Mouse (Mus musculus) granulocyte monocyte progenitor cell, adult 5-6 weeks (primary cell): ENCODE measurements at regions not wholly inside any gene's neighbourhood (a gene's known extent, or its start where the extent isn't known, plus 50 kb on each side); places are given as distances from the start of the nearest gene placed in this dataset.
A peak's percentile ranks its signal among the peaks of the same experiment; 100 is the strongest.

Source experiments
- ATAC-seq: replicated peaks from 2 replicates; pipeline ENCODE4 v1.8.0; 2016; ENCODE audit warnings: mild to moderate bottlenecking, moderate TSS enrichment, inconsistent platforms; ENCODE audit not compliant: poor library complexity, severe bottlenecking

GRCm38 (mm10) chr13:107838126-107838715 is 206.0 kb upstream of the Smim15 start:
- peak; percentile 93 for ATAC-seq

GRCm38 (mm10) chr13:107837206-107837952 is 206.9 kb upstream of the Smim15 start:
- peak; percentile 71 for ATAC-seq

GRCm38 (mm10) chr13:107835756-107836385 is 208.4 kb upstream of the Smim15 start:
- ATAC-seq, result no peak

DNA sequence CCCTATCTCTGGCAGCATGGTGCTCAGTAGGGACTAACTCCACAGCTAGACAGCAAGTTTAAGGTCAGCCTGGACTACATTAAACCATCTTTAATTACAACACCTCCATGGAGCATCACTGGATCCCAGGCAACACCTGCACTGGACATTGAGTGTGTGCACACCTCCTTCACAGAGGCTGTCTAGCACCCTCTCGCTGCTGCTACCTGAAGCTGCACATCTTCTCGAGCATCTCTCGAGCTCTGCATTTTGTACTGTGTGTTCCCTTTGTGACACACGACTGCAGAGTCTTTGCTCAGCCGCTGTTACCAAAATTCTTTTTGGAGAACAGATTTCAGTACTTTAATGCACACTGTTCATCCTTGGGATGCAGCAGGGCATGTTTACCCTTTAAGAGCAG is 212.2 kb upstream of the Smim15 start:
- no peak for ATAC-seq

DNA sequence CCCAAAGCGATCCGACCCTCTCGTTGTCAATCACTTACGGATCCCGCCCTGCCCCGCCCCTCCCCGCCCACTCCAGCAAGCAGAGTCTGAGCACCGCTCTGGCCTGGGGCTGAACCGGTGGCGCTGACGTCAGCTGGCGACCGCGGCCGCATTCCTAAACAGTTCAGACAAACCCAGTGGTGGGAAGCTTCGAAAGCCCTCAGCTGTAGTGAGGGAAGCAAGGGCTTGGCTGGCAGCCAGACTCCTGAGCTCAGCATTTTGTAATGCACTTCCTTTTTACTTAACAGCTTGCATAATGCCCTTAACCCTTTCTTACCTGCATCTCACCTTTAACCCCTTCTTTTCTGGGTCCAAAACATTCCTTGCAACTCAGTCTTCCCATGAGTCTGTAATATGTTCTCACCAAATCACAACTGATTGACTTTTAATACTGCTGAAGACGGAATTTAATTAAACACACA is 213.0 kb upstream of the Smim15 start:
- peak; percentile 98 for ATAC-seq

DNA sequence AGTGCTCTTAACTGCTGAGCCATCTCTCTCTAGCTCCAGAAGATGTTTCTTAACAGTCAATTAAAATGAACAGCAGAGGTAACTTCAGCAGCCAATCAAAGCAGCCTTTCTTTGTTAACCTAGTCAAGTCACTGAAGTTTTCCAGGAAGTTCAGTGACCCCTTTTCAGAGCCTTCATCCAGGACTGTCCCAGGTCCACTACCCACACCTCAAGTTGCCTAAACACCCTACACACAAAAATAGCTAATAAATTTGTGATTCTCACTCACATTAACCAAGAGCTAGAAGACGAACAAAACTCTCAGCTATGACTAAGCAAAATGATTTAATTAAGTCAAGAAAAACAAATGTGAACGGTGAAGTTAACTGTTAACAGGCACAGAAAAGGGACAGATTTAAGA is 214.0 kb upstream of the Smim15 start:
- no peak for ATAC-seq

- no peak for ATAC-seq
Measured at GRCm38 (mm10) chr13:107829861-107830260, 214.4 kb upstream of the Smim15 start.

GRCm38 (mm10) chr13:107825636-107826035 is 218.6 kb upstream of the Smim15 start:
- no peak for ATAC-seq

GRCm38 (mm10) chr13:107823342-107823741 is 220.9 kb upstream of the Smim15 start:
- ATAC-seq, result no peak

GRCm38 (mm10) chr13:107822198-107822597 is 222.0 kb upstream of the Smim15 start:
- ATAC-seq, result no peak

DNA sequence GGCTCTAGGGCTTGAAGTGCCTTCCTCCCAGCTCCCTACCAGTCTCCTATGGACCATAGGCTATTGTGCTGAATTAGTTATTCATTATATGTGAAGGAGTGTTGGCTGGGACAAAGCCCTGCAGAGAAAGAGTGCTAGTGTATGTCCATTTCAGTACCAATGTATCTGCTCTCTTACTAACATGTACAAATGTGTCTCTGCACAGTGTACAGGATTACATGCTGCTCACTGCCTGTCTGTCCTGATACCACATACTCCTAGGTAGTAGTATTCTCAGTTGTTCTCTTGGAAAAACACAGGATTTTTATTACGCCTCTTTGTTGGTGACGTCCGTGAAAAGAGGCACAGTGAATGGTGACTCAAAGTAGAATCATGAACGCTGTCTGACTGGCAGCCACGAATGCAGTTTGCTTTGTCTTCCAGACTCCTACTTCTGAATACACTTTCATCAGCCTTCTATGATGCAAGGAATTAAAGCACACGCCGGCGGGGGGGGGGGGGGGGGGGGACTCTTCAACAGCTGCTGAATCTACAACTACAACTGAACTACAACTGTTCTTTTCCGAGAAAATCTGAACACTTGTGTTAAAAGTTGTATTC is 230.6 kb upstream of the Smim15 start:
- no peak for ATAC-seq

- no peak for ATAC-seq
Measured at GRCm38 (mm10) chr13:107812014-107812413, 232.2 kb upstream of the Smim15 start.

DNA sequence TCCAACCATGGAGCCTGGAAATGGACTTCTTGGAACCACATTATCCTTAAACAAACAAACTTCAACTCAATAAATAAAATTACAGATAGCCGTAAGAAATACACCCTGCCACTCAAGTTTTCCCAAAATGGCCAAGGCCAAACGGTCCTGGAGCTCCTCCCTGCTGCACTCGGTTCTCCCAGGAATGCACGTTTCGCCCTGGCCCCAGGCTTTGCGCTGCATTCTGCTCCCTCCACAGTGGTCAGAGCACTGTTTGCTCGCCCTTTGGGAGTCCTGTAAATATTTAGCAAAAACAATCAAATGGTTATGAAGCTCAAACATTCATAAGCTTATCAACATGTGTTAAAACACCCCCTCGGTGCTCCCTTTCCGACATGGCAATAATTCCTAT is 233.4 kb upstream of the Smim15 start:
- ATAC-seq, result no peak

DNA sequence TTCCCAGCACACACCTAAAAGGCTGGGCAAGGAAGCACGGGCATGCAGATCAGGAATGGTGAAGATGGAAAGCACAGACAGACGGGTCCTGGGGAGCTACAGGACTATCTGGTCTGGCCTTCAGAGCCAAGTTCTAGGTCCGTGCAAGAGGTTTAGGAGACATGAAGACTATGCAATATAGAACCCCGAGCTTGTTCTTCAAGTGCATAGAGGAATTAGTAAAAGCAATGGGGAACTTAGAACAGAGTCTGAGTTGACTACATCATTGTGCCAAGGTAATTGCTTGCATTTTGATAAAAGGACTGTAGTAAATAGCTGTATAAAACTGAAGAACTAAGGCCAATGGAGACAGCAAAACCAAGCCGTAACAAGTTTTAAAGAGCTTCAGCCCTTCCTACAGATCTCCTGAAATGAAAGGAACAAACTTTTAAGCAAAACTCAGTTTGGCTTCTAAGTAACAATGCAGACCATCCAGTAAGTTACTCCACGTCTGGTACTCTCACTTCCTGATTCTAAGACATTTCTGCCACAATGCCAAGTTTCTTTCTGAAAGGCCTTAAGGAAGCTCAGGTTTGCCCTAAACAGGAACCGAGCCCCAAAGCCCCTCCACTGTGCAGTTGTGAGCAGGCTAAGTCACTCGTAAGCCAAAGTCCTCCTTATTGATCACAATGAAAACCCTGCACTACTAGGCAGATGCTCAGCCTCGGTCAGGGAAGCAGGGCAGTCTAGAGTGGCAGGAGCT is 234.0 kb upstream of the Smim15 start:
- ATAC-seq, result peak; percentile 96

DNA sequence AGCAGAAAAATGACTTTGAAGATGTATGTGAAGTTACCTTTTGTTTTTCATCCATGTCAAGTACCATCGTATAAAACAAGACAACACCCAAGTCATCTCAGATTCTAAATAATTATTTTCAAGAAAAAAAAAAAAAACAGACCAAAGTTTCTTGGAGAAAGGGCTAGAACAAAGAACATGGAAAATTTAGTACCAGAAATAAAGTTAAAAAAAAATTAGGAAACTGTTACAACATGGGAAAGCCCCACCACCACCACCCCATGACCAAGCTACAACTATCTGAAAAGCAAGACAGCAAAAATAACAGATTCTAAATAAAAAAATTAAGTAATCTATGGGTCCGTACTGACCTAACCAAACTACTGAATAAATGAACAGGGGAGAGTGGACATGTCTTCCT is 235.3 kb upstream of the Smim15 start:
- no peak for ATAC-seq

DNA sequence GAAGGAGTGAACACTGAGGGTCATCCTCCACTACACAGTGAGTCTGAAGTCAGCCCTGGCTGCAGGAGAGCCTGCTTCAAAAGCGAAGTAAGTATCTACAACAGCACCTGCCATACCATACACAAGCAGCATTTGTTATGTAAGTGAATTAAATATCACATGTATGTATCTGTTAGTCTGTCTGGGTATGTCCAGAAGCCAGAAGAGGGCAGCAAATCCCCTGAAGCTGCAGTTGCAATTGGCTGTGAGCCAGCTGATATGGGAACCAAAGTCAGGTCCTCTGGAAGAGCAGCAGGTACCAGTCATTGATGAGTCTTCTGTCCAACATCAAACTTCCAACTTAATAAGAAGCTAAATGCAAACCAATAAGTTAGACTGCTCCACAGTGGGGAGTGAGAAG is 239.8 kb upstream of the Smim15 start:
- ATAC-seq, result no peak; the same call in 1 of the 2 replicates

DNA sequence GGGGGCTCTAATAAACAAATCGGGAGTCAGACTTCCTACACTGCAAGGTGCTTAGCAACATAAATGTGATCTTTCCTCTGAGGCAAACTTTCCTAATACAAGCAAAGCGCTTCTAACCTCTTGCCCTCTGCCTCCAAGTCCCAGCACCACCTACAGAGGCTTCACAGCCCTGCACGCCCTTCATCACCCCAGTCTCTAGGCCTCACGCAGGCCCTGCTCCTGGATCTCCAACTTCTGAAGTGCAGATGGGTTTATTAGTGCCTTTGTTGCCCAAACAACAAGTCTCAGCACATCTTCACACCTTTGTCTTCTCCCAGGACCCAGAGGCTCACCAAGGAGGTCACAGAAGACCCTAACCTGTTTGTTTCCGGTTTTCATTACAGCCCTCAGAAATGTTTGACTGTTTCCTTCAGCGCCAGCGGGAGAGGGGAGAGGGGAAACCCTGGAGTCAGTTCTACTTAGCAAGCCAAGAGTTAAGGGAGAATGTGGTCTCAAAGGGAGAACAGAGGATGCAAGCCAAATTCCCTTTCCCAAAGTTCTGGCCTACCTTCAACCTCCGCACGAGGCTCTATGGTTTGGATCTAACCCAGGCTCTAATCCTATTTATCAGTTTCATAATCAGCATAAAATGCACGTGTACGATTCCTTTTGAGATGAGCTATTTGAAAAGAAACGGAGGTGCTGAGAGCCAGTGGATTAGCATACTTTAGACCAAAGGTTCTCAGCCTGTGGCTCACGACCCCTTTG is 244.9 kb upstream of the Smim15 start:
- ATAC-seq, result no peak

DNA sequence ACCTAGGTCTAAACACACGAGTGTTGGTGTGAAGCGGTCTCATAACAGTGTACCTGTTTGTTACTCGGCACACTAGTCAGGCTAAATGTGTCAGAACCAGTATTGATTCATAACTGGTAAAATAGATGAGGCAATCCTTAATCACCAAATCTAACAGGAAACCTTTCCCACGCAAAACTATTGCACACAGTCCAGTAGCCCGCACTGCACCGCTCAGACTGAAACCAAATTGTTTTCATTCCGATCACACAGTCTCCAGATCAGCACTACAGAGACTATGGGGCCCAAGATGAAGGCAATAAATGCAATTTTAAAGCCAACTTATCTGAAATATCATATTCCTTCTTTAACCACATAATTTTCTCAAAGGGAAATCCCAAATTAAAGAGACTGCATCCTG is 246.1 kb upstream of the Smim15 start:
- ATAC-seq, result peak; percentile 61

DNA sequence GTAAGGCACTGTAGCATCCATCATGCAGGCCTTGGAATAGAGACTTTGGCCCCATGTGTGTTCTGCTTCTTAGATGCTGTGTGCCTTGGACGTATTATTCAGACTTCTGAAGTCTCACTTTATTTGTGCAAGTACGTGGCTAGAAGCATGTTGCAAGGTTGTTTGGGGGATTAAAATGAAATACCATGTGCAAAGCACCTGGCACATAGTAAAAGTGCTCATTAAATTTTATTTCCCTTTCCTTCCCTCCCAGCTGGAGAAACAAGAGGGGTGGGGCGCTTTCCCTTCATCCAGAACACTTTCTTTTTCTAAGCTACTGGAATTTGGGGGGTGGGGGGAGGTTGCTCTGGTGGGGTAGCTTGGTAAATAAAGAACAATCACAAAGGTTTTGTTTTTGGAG is 248.7 kb upstream of the Smim15 start:
- ATAC-seq, result no peak

DNA sequence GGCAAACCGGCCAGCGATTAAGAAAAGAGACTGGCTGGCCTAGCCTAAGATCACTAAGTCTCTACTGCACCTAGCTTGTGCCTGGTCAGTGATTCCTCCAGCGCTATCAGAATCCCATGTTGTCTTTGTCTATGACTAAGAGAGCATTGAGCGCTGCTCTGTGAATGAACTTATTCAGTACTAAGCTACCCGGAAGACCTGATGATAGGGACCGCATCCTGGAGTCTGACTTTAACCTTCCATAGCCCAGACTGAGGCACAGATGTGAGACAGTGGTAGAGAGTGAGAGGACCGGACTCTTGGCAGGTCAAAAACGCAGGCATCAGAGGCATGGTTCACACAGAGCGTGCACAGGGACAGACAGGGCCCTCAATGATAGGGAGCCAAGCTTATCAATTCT is 252.5 kb upstream of the Smim15 start:
- ATAC-seq, result no peak
